Mouse (Mus musculus) embryonic facial prominence, embryonic 12.5 days (tissue): ENCODE results near the gene Rhbdl1. TPM values are rescaled to one million over a fixed set of nuclear protein-coding genes. Genes with fewer than 3 reads are reported as not detected.

ENCODE experiments used
- ATAC-seq: fragments of 200-750 bp; cut with Nextera tagmentation; 2 replicates; pipeline ENCODE4 v1.8.0; 2017; ENCODE audit not compliant: insufficient number of reproducible peaks, insufficient read depth, low FRiP score, low TSS enrichment
- H3K27ac ChIP-seq: fragments of 300-500 bp; sonication (generic); 2 replicates; pipeline ENCODE4 v1.5.1; 2016; ENCODE audit warnings: mild to moderate bottlenecking
- H3K27me3 ChIP-seq: fragments of 300-500 bp; sonication (generic); 2 replicates; pipeline ENCODE4 v1.6.1; 2016; ENCODE audit warnings: mild to moderate bottlenecking, moderate library complexity
- H3K36me3 ChIP-seq: fragments of 300-500 bp; sonication (generic); 2 replicates; pipeline ENCODE4 v1.6.1; 2016; ENCODE audit warnings: mild to moderate bottlenecking
- H3K4me1 ChIP-seq: fragments of 300-500 bp; sonication (generic); 2 replicates; pipeline ENCODE4 v1.6.1; 2016
- H3K4me2 ChIP-seq: fragments of 300-500 bp; sonication (generic); replicated peaks from 2 replicates; pipeline ENCODE4 v1.6.1; 2016; ENCODE audit warnings: mild to moderate bottlenecking, moderate library complexity
- H3K4me3 ChIP-seq: fragments of 300-500 bp; sonication (generic); 2 replicates; pipeline ENCODE4 v1.5.1; 2016; ENCODE audit warnings: mild to moderate bottlenecking
- H3K9ac ChIP-seq: fragments of 300-500 bp; sonication (generic); 2 replicates; pipeline ENCODE4 v1.6.1; 2016; ENCODE audit warnings: mild to moderate bottlenecking, moderate library complexity
- H3K9me3 ChIP-seq: fragments of 300-500 bp; sonication (generic); 2 replicates; pipeline ENCODE4 v1.6.1; 2016; ENCODE audit warnings: mild to moderate bottlenecking, moderate library complexity
- WGBS: fragments of 180-500 bp; shearing (Covaris S2); methylation state at CpG from one replicate; pipeline ENCODE4 v1.1.7; 2016; 5-methylcytosine and 5-hydroxymethylcytosine counted together
- polyA plus RNA-seq: library from polyadenylated mRNA; unstranded; fragments of >200 nt; fragmentation: Nextera tagmentation; extraction: Ambion mirVana; gene quantifications from 2 replicates; pipeline ENCODE4 v1.2.1, GENCODE M21; 2016

The Rhbdl1 gene
- polyA plus RNA-seq, 1 experiment from 2014 or later = 1.6 TPM

DNA sequence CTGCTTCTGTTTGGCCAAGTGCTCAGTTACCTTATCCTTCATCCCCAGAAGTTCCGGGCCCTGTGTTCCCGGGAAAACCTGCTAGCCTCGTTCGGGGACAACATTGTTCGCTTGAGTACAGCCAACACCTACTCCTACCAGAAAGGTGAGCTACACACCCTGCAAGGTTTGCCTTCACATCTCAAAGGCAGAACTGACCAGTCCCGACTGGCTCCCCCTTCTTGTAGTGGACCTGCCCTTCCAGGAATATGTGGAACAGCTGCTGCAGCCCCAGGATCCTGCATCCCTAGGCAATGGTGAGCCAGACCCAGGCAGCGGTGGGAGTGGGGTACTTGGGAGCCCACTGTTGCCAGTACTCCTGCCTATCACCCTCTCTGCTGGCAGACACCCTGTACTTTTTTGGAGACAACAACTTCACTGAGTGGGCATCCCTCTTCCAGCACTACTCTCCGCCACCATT is 7.5 kb downstream of the Rhbdl1 start:
- Histone ChIP-seq H3K9me3 (no peaks in the 10 kb centered on the region), H3K4me1 (peaks cover 58% of the 10 kb centered on the region), H3K36me3 (peaks cover 49% of the 10 kb centered on the region), H3K4me3 (peak overlapping the region; percentile 56), H3K27me3 (no peaks in the 10 kb centered on the region), H3K27ac (peak overlapping the region; percentile 89), H3K4me2 (peak overlapping the region; percentile 88), H3K9ac (peak overlapping the region; percentile 65)
- ATAC-seq = no peak
- WGBS = 38% methylated on average over 8 of the region's 8 CpGs

DNA sequence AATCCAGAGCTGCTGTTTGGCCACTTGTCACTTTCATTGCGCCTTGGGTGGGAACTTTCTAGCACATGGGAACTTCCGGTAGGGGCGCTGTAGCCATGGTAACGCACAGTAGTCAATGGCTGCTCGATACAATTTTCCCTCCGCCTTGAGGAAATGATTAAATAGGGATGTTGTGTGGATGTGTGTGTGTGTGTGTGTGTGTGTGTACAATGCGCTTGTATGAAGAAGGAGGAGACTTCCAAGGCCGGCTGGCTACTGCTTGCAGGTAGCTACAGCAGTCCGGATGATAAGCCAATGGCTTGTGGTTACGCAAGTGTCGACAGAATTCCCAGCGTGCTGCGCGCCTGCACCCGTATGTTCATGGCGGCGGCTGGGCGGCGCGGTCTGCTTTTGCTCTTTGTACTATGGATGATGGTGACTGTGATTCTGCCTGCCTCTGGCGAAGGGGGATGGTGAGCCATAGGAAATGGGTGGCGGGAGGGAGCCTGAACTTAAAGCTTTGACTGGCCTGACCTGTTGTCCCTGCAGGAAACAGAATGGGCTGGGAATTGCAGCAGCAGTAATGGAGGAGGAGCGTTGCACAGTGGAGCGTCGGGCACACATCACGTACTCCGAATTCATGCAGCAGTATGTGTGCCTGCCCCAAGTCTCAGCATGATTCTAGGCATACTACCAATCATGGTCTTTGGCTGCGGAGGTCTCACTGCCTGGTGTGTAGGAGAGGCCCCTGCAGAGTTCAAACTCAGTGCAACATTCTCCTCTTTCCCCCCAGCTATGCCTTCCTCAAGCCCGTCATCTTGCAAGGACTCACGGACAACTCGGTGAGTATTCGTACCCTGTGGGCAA is 8.2 kb downstream of the Rhbdl1 start, which contains the start of gene Jmjd8:
TSS of gene Jmjd8 (plus strand) at position 156 of the 846 bp plus-strand sequence.
- H3K36me3 ChIP-seq = peaks cover 49% of the 10 kb centered on the region
- no peaks in the 10 kb centered on the region for H3K27me3 ChIP-seq
- ATAC-seq = 0 out of 2 replicates have a peak, but pooled peaks have one; percentile 13
- peak within 1 kb of the TSS; percentile 89 for H3K27ac ChIP-seq
- WGBS = under 1% methylated on average over 32 of the region's 32 CpGs
- H3K9me3 ChIP-seq = no peaks in the 10 kb centered on the region
- peaks cover 58% of the 10 kb centered on the region for H3K4me1 ChIP-seq
- H3K4me2 ChIP-seq = peak within 1 kb of the TSS; percentile 88
- peak within 1 kb of the TSS; percentile 56 for H3K4me3 ChIP-seq
- H3K9ac ChIP-seq = peak within 1 kb of the TSS; percentile 65

DNA sequence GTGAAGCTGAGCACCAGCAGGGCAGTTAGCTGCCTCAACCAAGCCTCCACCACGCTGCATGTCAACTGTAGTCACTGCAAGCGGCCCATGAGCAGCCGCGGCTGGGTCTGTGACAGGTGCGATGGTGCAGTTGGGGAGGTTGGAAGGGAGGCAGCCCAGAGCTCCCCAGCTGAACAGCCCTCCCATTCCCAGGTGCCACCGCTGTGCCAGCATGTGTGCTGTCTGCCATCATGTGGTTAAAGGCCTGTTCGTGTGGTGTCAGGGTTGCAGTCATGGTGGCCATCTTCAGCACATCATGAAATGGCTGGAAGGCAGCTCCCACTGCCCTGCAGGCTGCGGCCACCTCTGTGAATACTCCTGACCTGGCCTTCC is 8.9 kb downstream of the Rhbdl1 start:
- H3K27ac ChIP-seq = no peak overlapping the region
- H3K27me3 ChIP-seq = no peaks in the 10 kb centered on the region
- H3K4me2 ChIP-seq = peak overlapping the region; percentile 88
- WGBS = 85% methylated on average over 8 of the region's 8 CpGs
- no peak for ATAC-seq
- no peaks in the 10 kb centered on the region for H3K9me3 ChIP-seq
- peak overlapping the region; percentile 56 for H3K4me3 ChIP-seq
- 0 out of 2 replicates have a peak overlapping the region, but pooled peaks have one; percentile 65 for H3K9ac ChIP-seq
- H3K36me3 ChIP-seq = peaks cover 49% of the 10 kb centered on the region
- peaks cover 56% of the 10 kb centered on the region for H3K4me1 ChIP-seq

DNA sequence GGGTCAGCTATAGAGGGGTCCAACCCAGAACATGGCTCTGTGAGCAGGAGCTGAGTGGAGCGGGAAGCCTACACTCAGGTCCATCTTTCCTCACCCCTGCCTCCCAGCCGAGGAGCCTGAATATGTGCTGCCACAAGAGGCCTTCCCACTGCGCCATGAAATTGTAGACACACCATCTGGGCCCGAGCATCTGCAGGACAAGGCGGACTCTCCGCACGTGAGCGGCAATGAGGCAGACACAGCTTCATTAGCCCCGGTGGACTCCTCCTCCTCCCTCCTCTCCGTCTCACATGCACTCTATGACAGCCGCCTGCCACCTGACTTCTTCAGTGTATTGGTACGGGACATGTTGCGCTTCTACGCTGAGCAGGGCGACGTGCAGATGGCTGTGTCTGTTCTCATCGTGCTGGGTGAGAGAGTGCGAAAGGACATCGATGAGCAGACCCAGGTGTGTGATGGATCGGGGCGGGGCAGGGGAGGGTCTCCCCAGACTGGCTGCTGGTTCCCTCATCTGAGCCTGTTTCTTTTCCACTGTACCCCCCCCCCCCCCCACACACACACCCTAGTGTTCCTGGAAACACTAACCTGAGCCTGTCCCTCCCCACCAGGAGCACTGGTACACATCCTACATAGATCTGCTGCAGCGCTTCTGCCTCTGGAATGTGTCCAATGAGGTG is 9.4 kb downstream of the Rhbdl1 start:
- Histone ChIP-seq H3K27ac (no peak overlapping the region), H3K4me3 (peak overlapping the region; percentile 56), H3K27me3 (no peaks in the 10 kb centered on the region), H3K9ac (no peak overlapping the region), H3K4me1 (peaks cover 56% of the 10 kb centered on the region), H3K9me3 (no peaks in the 10 kb centered on the region), H3K36me3 (peaks cover 49% of the 10 kb centered on the region), H3K4me2 (no peak overlapping the region; the same call in 1 of the 2 replicates)
- no peak for ATAC-seq
- 89% methylated on average over 22 of the region's 22 CpGs for WGBS

DNA sequence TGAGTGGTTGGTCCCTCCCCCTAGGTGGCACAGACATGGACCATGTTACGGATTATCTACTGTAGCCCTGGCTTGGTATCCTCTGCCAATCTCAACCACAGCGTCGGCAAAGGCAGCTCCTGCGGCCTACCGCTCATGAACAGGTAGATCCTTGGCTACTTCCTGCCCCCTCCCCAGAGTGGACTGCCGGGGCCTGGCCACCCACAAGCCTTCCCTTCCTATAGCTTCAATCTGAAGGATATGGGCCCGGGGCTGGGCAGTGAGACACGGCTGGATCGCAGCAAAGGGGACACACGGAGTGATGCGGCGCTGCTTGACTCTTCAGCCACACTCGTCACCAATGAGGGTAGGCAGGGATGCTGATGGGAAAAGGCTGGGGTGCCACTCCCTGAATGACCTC is 10.1 kb downstream of the Rhbdl1 start:
- H3K27me3 ChIP-seq = no peaks in the 10 kb centered on the region
- H3K4me2 ChIP-seq = no peak overlapping the region
- H3K9ac ChIP-seq = no peak overlapping the region
- no peak overlapping the region for H3K27ac ChIP-seq
- peaks cover 55% of the 10 kb centered on the region for H3K4me1 ChIP-seq
- no peak for ATAC-seq
- peaks cover 49% of the 10 kb centered on the region for H3K36me3 ChIP-seq
- WGBS = 94% methylated on average over 13 of the region's 13 CpGs
- no peaks in the 10 kb centered on the region for H3K9me3 ChIP-seq
- no peak overlapping the region for H3K4me3 ChIP-seq

DNA sequence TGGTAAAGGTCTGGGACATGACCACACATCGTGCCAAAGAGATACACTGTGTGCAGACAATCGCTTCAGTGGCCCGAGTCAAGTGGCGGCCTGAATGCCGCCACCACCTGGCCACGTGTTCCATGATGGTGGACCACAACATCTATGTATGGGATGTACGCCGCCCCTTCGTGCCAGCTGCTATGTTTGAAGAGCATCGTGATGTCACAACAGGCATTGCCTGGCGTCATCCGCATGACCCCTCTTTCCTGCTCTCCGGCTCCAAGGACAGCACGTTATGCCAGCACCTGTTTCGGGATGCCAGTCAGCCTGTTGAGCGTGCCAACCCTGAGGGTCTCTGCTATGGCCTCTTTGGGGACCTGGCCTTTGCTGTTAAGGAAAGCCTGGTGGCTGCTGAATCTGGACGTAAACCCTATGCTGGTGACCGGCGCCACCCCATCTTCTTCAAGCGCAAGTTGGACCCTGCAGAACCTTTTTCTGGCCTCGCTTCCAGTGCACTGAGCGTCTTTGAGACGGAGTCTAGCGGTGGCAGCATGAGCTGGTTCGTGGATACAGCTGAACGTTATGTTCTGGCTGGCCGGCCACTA is 11.0 kb downstream of the Rhbdl1 start:
- no peak for ATAC-seq
- WGBS = 94% methylated on average over 27 of the region's 27 CpGs
- H3K27ac ChIP-seq = no peak overlapping the region
- 0 out of 2 replicates have a peak, but pooled peaks cover 3% of the 10 kb centered on the region for H3K27me3 ChIP-seq
- H3K4me1 ChIP-seq = peaks cover 46% of the 10 kb centered on the region
- no peak overlapping the region for H3K9ac ChIP-seq
- no peaks in the 10 kb centered on the region for H3K9me3 ChIP-seq
- H3K4me2 ChIP-seq = no peak overlapping the region
- H3K4me3 ChIP-seq = no peak overlapping the region
- H3K36me3 ChIP-seq = peaks cover 42% of the 10 kb centered on the region

DNA sequence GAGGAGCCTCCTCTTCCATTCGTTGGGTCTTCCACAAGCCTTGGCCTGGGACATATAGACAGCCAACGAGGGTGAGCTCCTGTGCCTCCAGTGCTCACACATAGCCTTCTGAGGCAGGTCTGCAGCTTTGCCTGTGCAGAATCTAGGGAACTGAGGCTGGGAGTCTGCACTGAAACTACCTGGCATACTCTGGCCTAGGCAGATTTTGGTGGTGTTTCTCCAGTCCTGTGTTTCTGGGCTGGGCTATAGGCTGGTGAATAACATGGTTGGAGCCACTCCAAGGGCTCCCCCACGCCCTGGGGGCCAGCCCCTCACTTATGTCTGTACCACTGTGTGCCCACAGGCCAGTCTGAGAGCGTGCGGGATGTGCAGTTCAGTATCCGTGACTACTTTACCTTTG is 11.8 kb downstream of the Rhbdl1 start:
- Histone ChIP-seq H3K4me3 (no peak overlapping the region), H3K9me3 (no peaks in the 10 kb centered on the region), H3K9ac (no peak overlapping the region), H3K36me3 (peaks cover 34% of the 10 kb centered on the region), H3K27me3 (peaks cover 9% of the 10 kb centered on the region), H3K4me2 (no peak overlapping the region), H3K27ac (no peak overlapping the region), H3K4me1 (peaks cover 39% of the 10 kb centered on the region)
- no peak for ATAC-seq
- 91% methylated on average over 6 of the region's 6 CpGs for WGBS

DNA sequence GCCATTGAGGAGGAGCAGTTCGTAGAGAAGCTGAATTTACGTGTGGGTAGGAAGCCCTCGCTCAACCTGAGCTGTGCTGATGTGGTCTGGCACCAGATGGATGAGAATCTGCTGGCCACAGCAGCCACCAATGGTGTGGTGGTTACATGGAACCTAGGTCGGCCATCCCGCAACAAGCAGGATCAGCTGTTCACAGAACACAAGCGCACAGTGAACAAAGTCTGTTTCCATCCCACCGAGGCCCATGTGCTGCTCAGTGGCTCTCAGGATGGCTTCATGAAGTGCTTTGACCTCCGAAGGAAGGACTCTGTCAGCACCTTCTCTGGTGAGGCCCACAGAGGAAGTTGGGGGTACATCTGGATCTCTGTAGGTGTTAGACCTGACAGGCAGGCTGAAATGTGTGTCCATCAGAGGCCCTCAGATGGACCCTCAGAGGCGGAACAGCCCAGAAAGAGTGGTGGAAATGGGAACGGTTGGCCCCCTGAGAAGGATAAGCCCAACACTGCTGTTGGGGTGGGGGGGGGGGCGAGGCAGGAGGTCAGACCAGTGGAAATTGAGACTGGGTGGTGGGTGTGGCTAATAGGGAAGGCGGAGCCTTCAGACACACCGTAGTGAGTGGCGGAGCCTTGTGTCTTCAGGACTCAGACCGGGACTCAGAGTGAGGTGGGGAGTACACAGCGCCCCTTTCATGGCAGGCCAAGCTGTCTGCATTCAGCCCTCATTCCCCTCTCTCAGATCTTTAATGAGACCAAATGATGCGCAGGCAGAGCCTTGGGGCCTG is 12.5 kb downstream of the Rhbdl1 start:
- peaks cover 32% of the 10 kb centered on the region for H3K4me1 ChIP-seq
- peak overlapping the region; percentile 96 for H3K4me2 ChIP-seq
- 73% methylated on average over 17 of the region's 17 CpGs for WGBS
- peak overlapping the region; percentile 70; the same call in 1 of the 2 replicates for H3K9ac ChIP-seq
- H3K9me3 ChIP-seq = no peaks in the 10 kb centered on the region
- ATAC-seq = no peak
- peak overlapping the region; percentile 64 for H3K4me3 ChIP-seq
- H3K27me3 ChIP-seq = peaks cover 17% of the 10 kb centered on the region
- H3K27ac ChIP-seq = no peak overlapping the region
- H3K36me3 ChIP-seq = peaks cover 30% of the 10 kb centered on the region

DNA sequence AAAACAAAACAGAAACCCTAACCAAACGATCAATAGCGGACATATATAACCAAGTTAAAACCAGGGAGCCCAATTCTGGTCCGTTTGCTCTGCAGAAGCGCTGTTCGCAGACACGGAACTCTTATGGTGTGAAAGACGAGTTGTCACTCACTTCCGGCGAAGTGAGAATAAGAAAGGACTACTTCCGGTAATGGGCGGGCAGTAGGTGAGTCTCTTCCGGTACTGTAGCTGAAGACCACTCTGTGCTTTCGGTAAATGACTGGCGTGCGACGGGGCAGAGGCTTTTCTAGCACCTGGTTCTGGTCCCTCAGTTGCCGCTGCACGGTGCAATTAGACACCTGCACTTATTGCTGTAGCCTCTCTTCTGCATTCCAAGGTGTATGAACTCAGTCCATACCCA is 13.6 kb downstream of the Rhbdl1 start, which contains the start of gene Wdr24:
TSS of gene Wdr24 (plus strand) at position 176 of the 400 bp plus-strand sequence.
- Histone ChIP-seq H3K36me3 (peaks cover 30% of the 10 kb centered on the region), H3K27me3 (peaks cover 28% of the 10 kb centered on the region), H3K9me3 (no peaks in the 10 kb centered on the region), H3K4me3 (peak within 1 kb of the TSS; percentile 64), H3K4me1 (peaks cover 28% of the 10 kb centered on the region), H3K9ac (peak within 1 kb of the TSS; percentile 70), H3K27ac (peak within 1 kb of the TSS; percentile 57; the same call in 1 of the 2 replicates), H3K4me2 (peak within 1 kb of the TSS; percentile 96)
- WGBS = under 1% methylated on average over 18 of the region's 18 CpGs
- ATAC-seq = no peak

DNA sequence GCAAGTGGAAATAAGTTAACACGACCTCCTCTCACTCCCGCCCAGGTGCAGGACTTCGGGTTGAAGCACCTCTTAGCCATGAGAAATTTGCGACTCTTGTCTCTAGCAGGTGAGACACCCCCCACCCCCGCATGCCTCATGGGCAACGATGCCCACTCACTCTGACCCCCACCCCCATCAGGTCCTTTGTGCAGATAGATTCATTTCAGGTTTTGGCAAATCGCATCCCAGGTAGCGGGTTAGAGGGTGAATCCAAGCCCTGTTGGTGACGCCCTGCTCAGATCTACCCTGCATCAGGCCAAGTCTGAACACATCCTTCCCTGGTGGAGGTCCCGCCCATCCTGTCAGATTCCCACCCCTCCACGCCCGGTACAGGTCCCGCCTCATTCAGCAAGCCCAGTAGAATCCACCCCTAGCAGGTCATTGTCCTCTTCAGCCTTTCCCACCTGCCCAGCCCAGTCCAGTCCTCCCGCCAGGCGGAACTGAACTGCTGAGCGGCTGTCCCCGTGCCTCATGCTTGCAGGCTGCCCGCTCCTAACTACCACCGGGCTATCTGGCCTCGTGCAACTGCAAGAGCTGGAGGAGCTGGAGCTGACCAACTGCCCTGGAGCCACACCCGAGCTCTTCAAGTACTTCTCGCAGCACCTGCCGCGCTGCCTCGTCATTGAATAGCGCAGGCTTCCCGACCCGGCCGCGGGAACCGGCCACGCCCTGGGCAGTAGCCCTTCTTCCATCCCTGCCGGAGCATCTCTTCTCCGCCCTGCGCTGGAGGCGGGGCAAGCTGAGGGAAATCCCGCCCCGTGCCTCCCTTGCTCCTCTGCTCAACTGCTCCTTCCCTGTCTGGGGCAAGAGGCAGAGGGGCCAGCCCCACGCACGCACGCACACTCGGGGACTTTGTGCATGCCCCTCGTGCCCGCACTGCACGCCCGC is 18.0 kb downstream of the Rhbdl1 start:
- no peak for ATAC-seq
- no peak overlapping the region for H3K27ac ChIP-seq
- H3K9ac ChIP-seq = 0 out of 2 replicates have a peak overlapping the region, but pooled peaks have one; percentile 7
- H3K4me1 ChIP-seq = peaks cover 3% of the 10 kb centered on the region
- peaks cover 49% of the 10 kb centered on the region for H3K27me3 ChIP-seq
- no peaks in the 10 kb centered on the region for H3K9me3 ChIP-seq
- WGBS = 6% methylated on average over 46 of the region's 46 CpGs
- no peaks in the 10 kb centered on the region for H3K36me3 ChIP-seq
- H3K4me2 ChIP-seq = peak overlapping the region; percentile 30
- H3K4me3 ChIP-seq = 0 out of 2 replicates have a peak overlapping the region, but pooled peaks have one; percentile 6
